Mouse (Mus musculus) liver, embryonic 14 days (tissue): ENCODE measurements around the gene Rsrc1. TPM values are rescaled to one million over a fixed set of nuclear protein-coding genes. Genes with fewer than 3 reads are reported as not detected.

Experiments used
- polyA plus RNA-seq: library from polyadenylated mRNA; depleted of rRNA; stranded (reverse); fragments of >200 nt; gene quantifications from 2 replicates; pipeline ENCODE4 v1.2.3, GENCODE M21; 2012; rRNA removed

The Rsrc1 gene
- 3.3 and 3.8 TPM in 2 replicates for polyA plus RNA-seq

DNA sequence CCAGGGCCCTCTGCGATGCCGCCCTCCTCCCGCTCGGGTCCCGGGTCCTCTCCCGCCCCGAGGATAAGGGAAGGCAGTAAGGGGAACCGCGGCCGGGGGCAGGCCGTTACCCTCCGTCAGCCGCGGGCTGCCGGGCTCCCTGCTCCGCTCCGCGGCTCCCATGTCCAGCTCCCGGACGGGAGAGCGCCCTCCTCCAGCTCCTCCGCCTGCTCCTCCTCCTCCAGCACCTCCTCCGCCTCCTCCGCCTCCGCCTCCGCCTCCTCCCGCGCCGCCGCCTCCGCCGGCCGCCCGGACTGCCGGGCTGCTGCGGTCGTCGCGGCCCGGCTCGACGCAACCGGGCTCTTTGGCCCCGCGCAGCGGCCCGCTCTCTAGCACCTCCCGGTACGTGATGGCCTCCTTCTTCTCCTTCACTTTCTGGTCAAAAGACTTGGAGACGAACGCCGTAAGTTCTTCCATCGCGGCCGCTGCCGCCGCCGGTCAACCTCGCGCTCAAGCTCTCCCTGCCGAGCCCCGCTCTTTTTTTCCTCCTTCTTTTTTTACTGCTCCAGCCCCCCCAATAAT, at the start of gene Rsrc1:
Gene Rsrc1, plus strand, starts transcription at position 290 of the 561 bp plus-strand sequence.

GRCm38 (mm10) chr3:66981706-66982105, 516 bp downstream of the Rsrc1 start, which contains the start of gene Shox2:
Gene Shox2 (minus strand): TSS chr3:66981771.

GRCm38 (mm10) chr3:67373872-67374271, 392.7 kb downstream of the Rsrc1 start, which contains the start of gene Mlf1:
Gene Mlf1 (plus strand): TSS chr3:67374097.

GRCm38 (mm10) chr3:67375063-67375462, 393.9 kb downstream of the Rsrc1 start, which contains the start of gene Gm17402:
Gene Gm17402 (minus strand): TSS chr3:67375163.

Other genes with a start within 250 kb of the Rsrc1 start
- gene Shox2, start 381 bp downstream of the Rsrc1 start, polyA plus RNA-seq: 0.02 and 0.07 TPM in 2 replicates